Mouse (Mus musculus) C2C12 (cell line): ENCODE data around the gene Map4k4. TPM values are rescaled to one million over a fixed set of nuclear protein-coding genes. Genes with fewer than 3 reads are reported as not detected.

Experiments
- H3K27me3 ChIP-seq: one replicate; pipeline ENCODE4 v1.6.1; 2011; ENCODE audit not compliant: control insufficient read depth, insufficient read depth, insufficient read length
- H3K36me3 ChIP-seq: one replicate; pipeline ENCODE4 v1.6.1; 2011; ENCODE audit not compliant: control insufficient read depth, insufficient read depth
- H3K4me3 ChIP-seq: one replicate; pipeline ENCODE4 v1.5.1; 2011; ENCODE audit warnings: mild to moderate bottlenecking, control low read depth; ENCODE audit not compliant: poor library complexity, insufficient read depth, severe bottlenecking
- H3K79me2 ChIP-seq: one replicate; pipeline ENCODE4 v1.6.1; 2011; ENCODE audit not compliant: control insufficient read depth, insufficient read depth
- H3K79me3 ChIP-seq: one replicate; pipeline ENCODE4 v1.6.1; 2011; ENCODE audit warnings: low read depth, control low read depth
- H3ac ChIP-seq: one replicate; pipeline ENCODE3; 2011; ENCODE audit warnings: low read depth; ENCODE audit not compliant: control insufficient read depth, insufficient read length
- CEBPB ChIP-seq: IDR thresholded peaks from one replicate; pipeline ENCODE4 v1.6.1; 2011; ENCODE audit warnings: low read depth, mild to moderate bottlenecking, control low read depth, moderate library complexity
- CTCF ChIP-seq: IDR thresholded peaks from one replicate; pipeline ENCODE4 v1.5.1; 2011; ENCODE audit not compliant: control insufficient read depth, insufficient read depth, insufficient read length
- FOSL1 ChIP-seq: IDR thresholded peaks from one replicate; pipeline ENCODE4 v1.8.0; 2011; ENCODE audit warnings: mild to moderate bottlenecking, low read length; ENCODE audit not compliant: poor library complexity, insufficient read depth, severe bottlenecking
- MAX ChIP-seq: IDR thresholded peaks from one replicate; pipeline ENCODE4 v1.6.1; 2011; ENCODE audit warnings: mild to moderate bottlenecking, control low read depth
- MYOD1 ChIP-seq: IDR thresholded peaks from one replicate; pipeline ENCODE4 v1.6.1; 2011; ENCODE audit warnings: low read depth; ENCODE audit not compliant: control insufficient read depth, insufficient read length
- MYOG ChIP-seq: IDR thresholded peaks from one replicate; pipeline ENCODE4 v1.6.1; 2011; ENCODE audit not compliant: control insufficient read depth, insufficient read length; ENCODE audit errors: extremely low read depth
- USF1 ChIP-seq: IDR thresholded peaks from one replicate; pipeline ENCODE4 v1.6.1; 2011; ENCODE audit warnings: low read depth, mild to moderate bottlenecking, control low read depth, moderate library complexity
- polyA plus RNA-seq: library from polyadenylated mRNA; unstranded; fragments of >200 nt; fragmentation: generic; extraction: Trizol; gene quantifications from one replicate; pipeline ENCODE4 v1.2.1, GENCODE M21; 2012; ENCODE audit warnings: missing spikeins

Gene Map4k4
- polyA plus RNA-seq, 1 experiment = 141 TPM

DNA sequence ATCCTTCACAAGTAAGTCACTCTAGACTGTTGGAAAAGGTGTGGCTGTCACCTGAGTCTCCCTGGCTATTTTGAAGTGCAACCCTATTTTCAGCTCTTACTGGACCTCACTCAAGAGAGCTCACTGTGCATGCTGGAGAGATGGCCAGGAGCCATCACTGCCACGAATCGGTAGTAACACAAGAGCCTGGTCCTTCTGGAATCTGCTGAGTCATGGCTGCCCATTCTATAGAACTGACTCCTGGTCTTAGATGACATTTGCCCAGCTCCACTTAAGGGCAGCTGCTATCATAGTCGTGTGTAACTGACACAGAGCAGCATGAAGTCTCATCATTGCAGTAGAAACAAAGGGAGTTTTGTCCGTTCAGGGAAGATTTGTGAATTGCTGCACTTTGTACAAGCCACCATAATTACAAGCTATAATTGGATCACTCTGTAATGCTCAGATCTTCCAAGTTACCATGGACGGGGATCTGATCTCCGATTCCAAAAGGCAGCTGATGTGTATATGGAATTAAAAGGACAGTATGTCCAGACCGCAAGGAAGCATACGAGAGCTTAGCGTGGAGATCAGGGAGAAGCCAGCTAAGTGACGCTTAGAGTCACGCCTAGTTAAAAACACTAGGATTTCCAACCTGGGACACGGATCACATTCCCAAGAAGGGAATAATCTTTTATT, 133.2 kb downstream of the Map4k4 start:
- H3ac ChIP-seq = no peak overlapping the region
- no peaks in the 10 kb centered on the region for H3K36me3 ChIP-seq
- H3K79me3 ChIP-seq = no peaks in the 10 kb centered on the region
- H3K4me3 ChIP-seq = no peak overlapping the region
- H3K79me2 ChIP-seq = no peaks in the 10 kb centered on the region
- no peak for TF ChIP-seq CEBPB
- TF ChIP-seq MYOG = no peak
- TF ChIP-seq MYOD1 = no peak
- TF ChIP-seq USF1 = no peak
- TF ChIP-seq FOSL1 = no peak
- no peak for TF ChIP-seq CTCF
- no peak for TF ChIP-seq MAX
- H3K27me3 ChIP-seq = no peaks in the 10 kb centered on the region

DNA sequence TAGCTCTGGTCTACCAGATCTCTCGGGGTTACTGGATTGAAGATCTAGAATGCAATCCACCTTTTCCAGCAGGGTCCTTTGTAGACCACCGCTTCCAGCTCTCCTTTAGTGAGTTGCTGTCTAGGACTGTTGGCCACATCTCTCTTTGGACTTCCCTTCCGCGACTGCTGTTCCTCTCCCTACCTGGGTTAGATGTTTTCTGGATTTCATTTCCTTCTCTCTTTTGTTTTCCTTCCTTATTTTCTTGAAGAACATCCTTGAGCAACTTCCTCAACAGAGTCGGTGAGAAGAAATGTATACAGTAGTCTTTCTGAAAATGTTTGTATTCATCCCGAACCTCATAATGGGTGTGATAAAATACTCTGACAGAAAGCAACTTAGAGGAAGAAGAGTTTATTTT, 137.1 kb downstream of the Map4k4 start:
- TF ChIP-seq USF1 = no peak
- TF ChIP-seq FOSL1 = no peak
- TF ChIP-seq CEBPB = no peak
- no peak for TF ChIP-seq CTCF
- TF ChIP-seq MYOG = no peak
- no peak for TF ChIP-seq MAX
- TF ChIP-seq MYOD1 = no peak

DNA sequence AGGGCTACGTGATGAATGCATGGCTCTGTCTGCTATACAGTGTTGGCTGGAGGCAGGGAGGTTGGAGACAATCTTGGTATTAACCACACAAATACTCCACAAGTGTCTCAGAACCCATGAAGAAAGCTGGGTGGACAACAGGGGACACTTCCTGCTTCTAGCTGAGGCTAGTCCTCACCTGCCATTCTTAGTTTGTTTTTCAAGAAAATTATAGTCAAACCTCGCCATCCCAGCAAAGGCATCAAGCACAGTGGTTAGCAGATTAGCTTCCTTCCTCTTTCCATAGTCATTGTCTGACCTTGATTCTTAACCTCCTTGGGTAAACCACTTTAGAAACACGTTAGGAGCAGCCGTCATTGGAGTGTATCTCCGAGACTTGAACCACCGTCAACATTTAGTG, 145.0 kb downstream of the Map4k4 start:
- H3K79me3 ChIP-seq = no peaks in the 10 kb centered on the region
- TF ChIP-seq MYOG (no peak), CEBPB (no peak)
- no peaks in the 10 kb centered on the region for H3K27me3 ChIP-seq
- H3K36me3 ChIP-seq = no peaks in the 10 kb centered on the region
- H3K4me3 ChIP-seq = no peak overlapping the region
- no peaks in the 10 kb centered on the region for H3K79me2 ChIP-seq
- no peak overlapping the region for H3ac ChIP-seq

More for the DNA sequence above, 137.1 kb downstream of the Map4k4 start:
- Histone ChIP-seq H3K4me3 (no peak overlapping the region), H3K79me3 (no peaks in the 10 kb centered on the region), H3K27me3 (no peaks in the 10 kb centered on the region), H3K36me3 (no peaks in the 10 kb centered on the region), H3K79me2 (no peaks in the 10 kb centered on the region), H3ac (no peak overlapping the region)

DNA sequence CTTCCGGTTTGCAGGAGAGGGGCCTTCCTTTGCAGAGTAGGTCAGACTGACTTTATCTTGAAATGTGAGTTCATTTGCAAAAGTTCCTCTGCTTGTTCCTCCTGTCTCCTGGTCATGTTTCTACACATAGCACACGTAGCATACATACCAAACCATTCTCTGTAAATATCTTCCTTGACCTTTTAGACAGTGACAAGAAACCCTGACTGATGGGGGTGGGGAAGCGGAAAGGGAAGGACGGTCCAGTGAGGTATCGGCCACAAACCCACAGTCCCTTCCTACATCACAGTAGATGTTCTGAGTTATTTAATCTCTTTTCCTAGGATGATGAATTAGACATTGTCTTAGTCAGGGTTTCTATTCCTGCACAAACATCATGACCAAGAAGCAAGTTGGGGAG, 145.9 kb downstream of the Map4k4 start:
- no peak overlapping the region for H3K4me3 ChIP-seq
- no peaks in the 10 kb centered on the region for H3K27me3 ChIP-seq
- H3K79me2 ChIP-seq = no peaks in the 10 kb centered on the region
- H3K79me3 ChIP-seq = no peaks in the 10 kb centered on the region
- no peak for TF ChIP-seq MYOD1
- no peak for TF ChIP-seq CTCF
- no peak for TF ChIP-seq MYOG
- TF ChIP-seq MAX = no peak
- TF ChIP-seq USF1 = no peak
- TF ChIP-seq CEBPB = no peak
- no peaks in the 10 kb centered on the region for H3K36me3 ChIP-seq
- H3ac ChIP-seq = no peak overlapping the region

DNA sequence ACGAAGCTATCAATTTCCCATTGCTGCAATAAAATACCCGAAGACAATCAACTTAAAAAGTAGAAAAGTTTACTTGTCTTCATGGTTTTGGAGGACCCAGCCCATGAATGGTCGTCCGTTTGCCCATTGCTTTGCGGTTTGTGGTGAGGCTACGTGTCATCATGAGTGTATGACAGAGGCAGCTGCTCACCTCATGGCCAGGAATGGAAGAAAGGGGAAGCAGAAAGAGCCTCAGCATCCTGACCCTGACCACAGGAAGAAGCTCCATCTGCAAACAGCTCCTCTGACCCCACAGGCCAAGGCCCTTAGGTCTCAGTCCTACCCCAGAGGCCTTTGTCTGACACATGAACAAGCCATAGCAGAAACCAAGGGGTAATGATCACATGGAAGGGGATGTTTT, 150.4 kb downstream of the Map4k4 start:
- no peaks in the 10 kb centered on the region for H3K79me3 ChIP-seq
- no peak overlapping the region for H3K4me3 ChIP-seq
- H3K27me3 ChIP-seq = no peaks in the 10 kb centered on the region
- H3K36me3 ChIP-seq = no peaks in the 10 kb centered on the region
- peak; percentile 65 for TF ChIP-seq MYOD1
- TF ChIP-seq FOSL1 = no peak
- no peak overlapping the region for H3ac ChIP-seq
- H3K79me2 ChIP-seq = no peaks in the 10 kb centered on the region

DNA sequence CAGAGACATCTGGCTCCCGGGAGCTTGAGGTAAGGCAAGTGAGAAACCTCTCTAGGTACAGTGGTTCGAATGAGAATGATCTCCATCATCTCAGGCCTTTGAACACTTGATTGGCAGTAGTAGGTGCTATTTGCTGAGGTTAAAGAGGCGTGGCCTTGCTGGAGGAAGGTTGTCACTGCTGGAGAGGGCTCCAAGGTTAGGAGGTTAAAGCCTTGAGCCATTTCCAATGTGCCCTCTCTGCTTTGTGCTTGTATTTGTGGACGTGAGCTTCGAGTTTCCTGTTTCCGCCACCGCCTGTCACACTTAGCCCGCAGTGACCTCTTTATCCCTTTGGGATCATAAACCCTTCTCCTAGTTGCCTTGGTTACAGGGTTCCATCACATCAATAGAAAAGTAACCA, 151.4 kb downstream of the Map4k4 start:
- H3K4me3 ChIP-seq = no peak overlapping the region
- H3K79me3 ChIP-seq = no peaks in the 10 kb centered on the region
- no peaks in the 10 kb centered on the region for H3K79me2 ChIP-seq
- no peaks in the 10 kb centered on the region for H3K27me3 ChIP-seq
- H3ac ChIP-seq = no peak overlapping the region
- H3K36me3 ChIP-seq = no peaks in the 10 kb centered on the region
- TF ChIP-seq MYOG (no peak), USF1 (no peak), FOSL1 (no peak), CTCF (no peak), MAX (no peak), MYOD1 (no peak), CEBPB (no peak)

DNA sequence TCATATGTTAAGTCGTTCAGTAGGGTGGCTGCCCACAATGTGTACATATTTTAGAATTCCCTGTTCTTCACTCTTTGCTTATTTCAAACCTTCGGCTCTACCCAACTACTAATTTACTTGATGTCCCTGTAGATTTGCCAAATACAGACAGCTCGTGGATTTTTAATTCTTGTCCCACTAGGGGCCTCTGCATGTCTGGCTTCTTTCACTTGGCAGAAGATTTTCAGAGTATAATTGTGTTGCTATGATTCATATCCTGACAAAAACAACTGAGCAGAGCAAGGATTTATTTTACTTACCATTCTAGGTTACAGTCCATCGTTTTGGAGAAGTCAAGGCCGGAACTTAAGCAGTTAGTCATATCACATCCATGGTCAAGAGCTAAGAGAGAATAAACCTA, 152.4 kb downstream of the Map4k4 start:
- no peak for TF ChIP-seq MYOG
- TF ChIP-seq USF1 = no peak
- no peak for TF ChIP-seq MAX
- Histone ChIP-seq H3K79me3 (no peaks in the 10 kb centered on the region), H3K4me3 (no peak overlapping the region), H3K79me2 (no peaks in the 10 kb centered on the region), H3ac (no peak overlapping the region), H3K27me3 (no peaks in the 10 kb centered on the region), H3K36me3 (no peaks in the 10 kb centered on the region)
